Mouse (Mus musculus) CH12.LX (cell line): ENCODE measurements around the gene 4921524J17Rik. TPM values are rescaled to one million over a fixed set of nuclear protein-coding genes. Genes with fewer than 3 reads are reported as not detected.

Source experiments
- DNase-seq: peaks from one replicate; pipeline ENCODE4 v3.0.0-alpha.2; 2013; ENCODE audit errors: extremely low read depth
- H3K27ac ChIP-seq: 2 replicates; pipeline ENCODE4 v1.5.1; 2012; ENCODE audit warnings: low read depth, mild to moderate bottlenecking, control low read depth, moderate library complexity; ENCODE audit not compliant: insufficient read depth
- H3K27me3 ChIP-seq: replicated peaks from 2 replicates; pipeline ENCODE3; 2012; ENCODE audit warnings: inconsistent platforms
- H3K36me3 ChIP-seq, 2 experiments: replicated peaks in 1 of 2; 2 replicates each; pipeline versions ENCODE3 to v1.6.1; 2012; ENCODE audit warnings: inconsistent platforms in 1 of 2, low read length in 1 of 2, mild to moderate bottlenecking in 1 of 2, mixed read lengths in 1 of 2, moderate library complexity in 1 of 2; ENCODE audit not compliant: control insufficient read depth in 1 of 2, insufficient read depth in 1 of 2
- H3K4me1 ChIP-seq, 2 experiments: 2 replicates each; pipeline ENCODE4 v1.6.1; 2012; ENCODE audit warnings: inconsistent platforms in 1 of 2, moderate library complexity in 1 of 2; ENCODE audit not compliant: insufficient read depth in 2 of 2, control insufficient read depth in 1 of 2
- H3K4me2 ChIP-seq: 2 replicates; pipeline ENCODE4 v1.6.1; 2012; ENCODE audit warnings: low read depth, mild to moderate bottlenecking, control low read depth; ENCODE audit not compliant: poor library complexity, insufficient read depth, severe bottlenecking
- H3K4me3 ChIP-seq, 3 experiments: fragments of 150-350 bp in 1 of 3; sonication (generic) in 1 of 3; replicated peaks in 1 of 3; 2 replicates each; pipeline versions ENCODE3 to v1.5.1; 2011 to 2012; ENCODE audit warnings: low read depth in 2 of 3, low read length in 2 of 3, mild to moderate bottlenecking in 2 of 3, moderate library complexity in 2 of 3, control low read depth in 1 of 3, improper control_type of control experiment in 1 of 3, inconsistent platforms in 1 of 3, mixed read lengths in 1 of 3; ENCODE audit not compliant: poor library complexity in 1 of 3
- H3K79me2 ChIP-seq: replicated peaks from 2 replicates; pipeline ENCODE4 v1.6.1; 2012; ENCODE audit warnings: mild to moderate bottlenecking, moderate library complexity; ENCODE audit not compliant: control insufficient read depth, poor library complexity, insufficient read depth, severe bottlenecking; ENCODE audit errors: extremely low read depth
- H3K9ac ChIP-seq: 2 replicates; pipeline ENCODE4 v1.6.1; 2012; ENCODE audit warnings: low read depth, mild to moderate bottlenecking, control low read depth, moderate library complexity; ENCODE audit not compliant: insufficient read depth
- H3K9me3 ChIP-seq: replicated peaks from 2 replicates; pipeline ENCODE3; 2012; ENCODE audit warnings: low read length, inconsistent platforms, mixed read lengths
- BHLHE40 ChIP-seq: IDR thresholded peaks from 2 replicates; pipeline ENCODE4 v1.6.1; 2011; ENCODE audit warnings: mild to moderate bottlenecking, low read depth, low read length, improper control_type of control experiment
- CHD1 ChIP-seq: IDR thresholded peaks from 2 replicates; pipeline ENCODE4 v1.6.1; 2012; ENCODE audit warnings: low read depth, low read length, improper control_type of control experiment, inconsistent platforms
- CHD2 ChIP-seq: IDR thresholded peaks from 2 replicates; pipeline ENCODE4 v1.6.1; 2011; ENCODE audit warnings: low read length, improper control_type of control experiment
- CTCF ChIP-seq, 2 experiments: IDR thresholded peaks in 1 of 2; conservative IDR thresholded peaks in 1 of 2; 2 replicates each; pipeline ENCODE4 v1.5.1; 2011 to 2012; ENCODE audit warnings: low read depth in 2 of 2, low read length in 2 of 2, improper control_type of control experiment in 1 of 2, inconsistent platforms in 1 of 2, mild to moderate bottlenecking in 1 of 2, moderate library complexity in 1 of 2
- E2F4 ChIP-seq: IDR thresholded peaks from 2 replicates; pipeline ENCODE4 v1.6.1; 2011; ENCODE audit warnings: low read depth, low read length, improper control_type of control experiment; ENCODE audit not compliant: insufficient replicate concordance
- HCFC1 ChIP-seq: IDR thresholded peaks from 2 replicates; pipeline ENCODE4 v1.6.1; 2012; ENCODE audit warnings: low read depth, mild to moderate bottlenecking, inconsistent platforms, low read length, improper control_type of control experiment
- IRF4 ChIP-seq: IDR thresholded peaks from 2 replicates; pipeline ENCODE4 v1.6.1; 2014; ENCODE audit warnings: low read depth, mild to moderate bottlenecking, inconsistent platforms, low read length, improper control_type of control experiment
- JUN ChIP-seq: IDR thresholded peaks from 2 replicates; pipeline ENCODE4 v1.6.1; 2011; ENCODE audit warnings: low read depth, mild to moderate bottlenecking, low read length, improper control_type of control experiment, moderate library complexity; ENCODE audit not compliant: insufficient read depth
- MAX ChIP-seq: IDR thresholded peaks from 2 replicates; pipeline ENCODE4 v1.6.1; 2011; ENCODE audit warnings: low read length, improper control_type of control experiment
- MEF2A ChIP-seq: IDR thresholded peaks from 2 replicates; pipeline ENCODE4 v1.6.1; 2014; ENCODE audit warnings: low read depth, mild to moderate bottlenecking, inconsistent platforms, low read length, improper control_type of control experiment, borderline replicate concordance
- NRF1 ChIP-seq: IDR thresholded peaks from 2 replicates; pipeline ENCODE4 v1.6.1; 2014; ENCODE audit warnings: low read depth, mild to moderate bottlenecking, inconsistent platforms, low read length, improper control_type of control experiment, moderate library complexity
- PAX5 ChIP-seq: IDR thresholded peaks from 2 replicates; pipeline ENCODE4 v1.6.1; 2012; ENCODE audit warnings: low read length, inconsistent platforms, mixed read lengths
- POLR2AphosphoS2 ChIP-seq: IDR thresholded peaks from 2 replicates; pipeline ENCODE4 v1.6.1; 2011; ENCODE audit warnings: low read depth, low read length, improper control_type of control experiment
- RAD21 ChIP-seq: IDR thresholded peaks from 2 replicates; pipeline ENCODE4 v1.6.1; 2011; ENCODE audit warnings: low read depth, mild to moderate bottlenecking, low read length, improper control_type of control experiment, moderate library complexity
- SIN3A ChIP-seq: IDR thresholded peaks from 2 replicates; pipeline ENCODE4 v1.6.1; 2012; ENCODE audit warnings: low read length, improper control_type of control experiment, inconsistent platforms
- SMC3 ChIP-seq: IDR thresholded peaks from 2 replicates; pipeline ENCODE4 v1.6.1; 2011; ENCODE audit warnings: low read depth, low read length, improper control_type of control experiment
- TBP ChIP-seq: conservative IDR thresholded peaks from 2 replicates; pipeline ENCODE4 v1.6.1; 2011; ENCODE audit warnings: low read depth, low read length, improper control_type of control experiment
- TCF12 ChIP-seq: IDR thresholded peaks from 2 replicates; pipeline ENCODE4 v1.6.1; 2014; ENCODE audit warnings: low read depth, mild to moderate bottlenecking, inconsistent platforms, low read length, improper control_type of control experiment
- UBTF ChIP-seq: IDR thresholded peaks from 2 replicates; pipeline ENCODE4 v1.6.1; 2012; ENCODE audit warnings: low read depth, mild to moderate bottlenecking, inconsistent platforms, low read length, improper control_type of control experiment, moderate library complexity
- USF1 ChIP-seq: IDR thresholded peaks from 2 replicates; pipeline ENCODE4 v1.6.1; 2014; ENCODE audit warnings: low read depth, mild to moderate bottlenecking, inconsistent platforms, low read length, improper control_type of control experiment
- USF2 ChIP-seq: conservative IDR thresholded peaks from 2 replicates; pipeline ENCODE4 v1.6.1; 2011; ENCODE audit warnings: low read depth, low read length, improper control_type of control experiment
- ZKSCAN1 ChIP-seq: IDR thresholded peaks from 2 replicates; pipeline ENCODE4 v1.6.1; 2012; ENCODE audit warnings: low read depth, inconsistent platforms, low read length, improper control_type of control experiment, borderline replicate concordance
- ZMIZ1 ChIP-seq: IDR thresholded peaks from 2 replicates; pipeline ENCODE4 v1.6.1; 2012; ENCODE audit warnings: low read depth, mild to moderate bottlenecking, inconsistent platforms, low read length, improper control_type of control experiment
- ZNF384 ChIP-seq: IDR thresholded peaks from 2 replicates; pipeline ENCODE4 v1.6.1; 2012; ENCODE audit warnings: low read depth, low read length, improper control_type of control experiment, inconsistent platforms
- dilution Hi-C: fragments of 300-500 bp; cut with MboI; formaldehyde crosslinking; loops from 2 replicates; pipeline ENCODE4 v1.14.3; 2020; ENCODE audit warnings: low sequenced_read_pairs; ENCODE audit not compliant: extremely low pct_unique_long_range_greater_than_20kb, extremely low pct_ligation_motif_present
- in situ Hi-C: fragments of 300-500 bp; cut with MboI; formaldehyde crosslinking; loops from 3 replicates; pipeline ENCODE4 v1.14.3; 2019; ENCODE audit warnings: low sequenced_read_pairs, low pct_ligation_motif_present, low pct_unique_long_range_greater_than_20kb, mixed read lengths
- polyA plus RNA-seq: library from polyadenylated mRNA; unstranded; fragments of >175 nt; gene quantifications from 2 replicates; pipeline ENCODE4 v1.2.1, GENCODE M21; 2012; ENCODE audit warnings: low read depth; ENCODE audit not compliant: insufficient read length
- total RNA-seq, 2 experiments: library from RNA; depleted of rRNA; stranded (reverse); fragments of 300-350 nt in 1 of 2; fragments of >200 nt in 1 of 2; gene quantifications; 2 replicates each; pipeline ENCODE4 v1.2.3; 2012 to 2014

The 4921524J17Rik gene
- total and polyA plus RNA-seq, 3 experiments = 10.3 to 28.8 (median 25.1) TPM

DNA sequence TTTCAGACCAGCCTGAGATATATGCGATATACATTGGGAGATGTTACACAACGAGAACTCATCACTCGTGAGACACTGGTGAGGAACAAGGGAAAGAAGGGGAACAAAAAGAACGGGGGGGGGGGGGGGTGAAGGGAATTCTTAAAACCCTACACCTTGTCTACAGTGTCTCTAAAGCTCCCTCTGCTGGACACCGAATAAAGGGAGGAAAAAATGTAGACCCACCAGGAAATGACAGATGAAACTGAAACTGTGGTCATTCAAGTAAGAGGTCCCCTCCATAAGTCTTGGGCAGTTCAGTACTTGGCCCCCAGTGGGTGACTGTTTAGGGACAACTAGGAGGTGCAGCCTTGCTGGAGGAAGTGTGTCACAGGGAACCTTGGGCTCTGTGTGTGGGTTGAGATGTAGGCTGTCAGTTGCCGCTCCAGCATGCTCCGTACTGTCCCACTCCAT is 24.6 kb downstream of the 4921524J17Rik start (continued):
- TF ChIP-seq RAD21 (peak; percentile 44), ZMIZ1 (no peak), HCFC1 (peak; percentile 40; the same call in 1 of the 2 replicates), IRF4 (peak; percentile 90), ZKSCAN1 (no peak), CTCF (conservative IDR thresholded peaks at IDR 0.05 in 1 of 2, IDR thresholded peaks at IDR 0.05 in 1 of 2; ENCODE audit: low read depth in 2 of 2, low read length in 2 of 2) (peak; percentile 42 to 75; a peak in 3 of 4 replicates), CHD1 (no peak), TBP (no peak), MEF2A (peak; percentile 55), ZNF384 (peak; percentile 87), BHLHE40 (0 out of 2 replicates have a peak, but pooled peaks have one; percentile 23), USF2 (no peak), TCF12 (peak; percentile 52; the same call in 1 of the 2 replicates), MAX (no peak), SMC3 (peak; percentile 48), JUN (0 out of 2 replicates have a peak, but pooled peaks have one; percentile 24), PAX5 (no peak), USF1 (no peak)

DNA sequence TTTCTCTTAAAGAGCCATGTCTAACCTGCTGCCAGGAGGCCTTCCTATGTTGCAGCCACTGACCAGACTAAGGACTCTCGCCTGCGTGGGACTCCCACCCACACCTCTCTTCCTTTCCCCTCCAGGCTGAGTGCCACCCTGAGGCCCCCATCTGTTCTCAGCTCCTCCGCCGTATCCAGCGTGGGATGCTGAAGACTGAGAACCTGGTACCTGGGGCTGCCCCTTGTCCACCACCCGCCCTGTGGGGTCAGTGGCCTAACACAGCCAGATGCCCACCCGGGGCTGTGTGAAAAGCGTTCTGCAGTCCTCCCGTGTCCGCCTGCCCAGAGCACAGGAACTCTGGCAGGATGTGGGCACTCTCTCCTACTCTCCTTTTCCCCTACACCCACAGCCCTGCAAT is 26.7 kb downstream of the 4921524J17Rik start:
- dilution Hi-C loops = no loop called here
- Histone ChIP-seq H3K36me3 (peaks cover 0 to 13% of the 10 kb centered on the region in 2 experiments), H3K4me2 (no peak overlapping the region), H3K79me2 (no peaks in the 10 kb centered on the region), H3K27me3 (no peaks in the 10 kb centered on the region), H3K9me3 (no peaks in the 10 kb centered on the region), H3K27ac (no peak overlapping the region), H3K4me1 (peaks cover 4 to 6% of the 10 kb centered on the region in 2 experiments), H3K9ac (no peak overlapping the region), H3K4me3 (no peak overlapping the region)
- TF ChIP-seq USF2 = no peak
- no peak for TF ChIP-seq POLR2AphosphoS2
- TF ChIP-seq CHD2 = no peak
- no peak for TF ChIP-seq UBTF
- TF ChIP-seq ZKSCAN1 = no peak
- TF ChIP-seq IRF4 = no peak
- TF ChIP-seq BHLHE40 = no peak
- TF ChIP-seq E2F4 = no peak
- TF ChIP-seq JUN = no peak
- TF ChIP-seq NRF1 = no peak
- no peak for TF ChIP-seq SIN3A
- DNase-seq = no peak
- in situ Hi-C loops = no loop called here
